Mouse (Mus musculus) megakaryocyte-erythroid progenitor cell, adult 5-6 weeks (primary cell): ENCODE results near the gene Ube2j1. TPM values are rescaled to one million over a fixed set of nuclear protein-coding genes. Genes with fewer than 3 reads are reported as not detected.

ENCODE experiments used
- ATAC-seq: replicated peaks from 2 replicates; pipeline ENCODE4 v1.8.0; 2016; ENCODE audit warnings: mild to moderate bottlenecking, inconsistent platforms; ENCODE audit not compliant: severe bottlenecking, poor library complexity, low FRiP score, low TSS enrichment
- total RNA-seq, 2 experiments: library from RNA; stranded (forward) in 1 of 2; stranded (reverse) in 1 of 2; fragments of 200-1000, 215-1000 nt in 1 of 2; fragments of >200 nt in 1 of 2; fragmentation: Nextera tagmentation in 1 of 2; gene quantifications; 2 replicates each; pipeline ENCODE4 v1.2.3; 2014 to 2017

The Ube2j1 gene
- total RNA-seq, 2 experiments from 2014 or later: 48.0 to 51.3 TPM

DNA sequence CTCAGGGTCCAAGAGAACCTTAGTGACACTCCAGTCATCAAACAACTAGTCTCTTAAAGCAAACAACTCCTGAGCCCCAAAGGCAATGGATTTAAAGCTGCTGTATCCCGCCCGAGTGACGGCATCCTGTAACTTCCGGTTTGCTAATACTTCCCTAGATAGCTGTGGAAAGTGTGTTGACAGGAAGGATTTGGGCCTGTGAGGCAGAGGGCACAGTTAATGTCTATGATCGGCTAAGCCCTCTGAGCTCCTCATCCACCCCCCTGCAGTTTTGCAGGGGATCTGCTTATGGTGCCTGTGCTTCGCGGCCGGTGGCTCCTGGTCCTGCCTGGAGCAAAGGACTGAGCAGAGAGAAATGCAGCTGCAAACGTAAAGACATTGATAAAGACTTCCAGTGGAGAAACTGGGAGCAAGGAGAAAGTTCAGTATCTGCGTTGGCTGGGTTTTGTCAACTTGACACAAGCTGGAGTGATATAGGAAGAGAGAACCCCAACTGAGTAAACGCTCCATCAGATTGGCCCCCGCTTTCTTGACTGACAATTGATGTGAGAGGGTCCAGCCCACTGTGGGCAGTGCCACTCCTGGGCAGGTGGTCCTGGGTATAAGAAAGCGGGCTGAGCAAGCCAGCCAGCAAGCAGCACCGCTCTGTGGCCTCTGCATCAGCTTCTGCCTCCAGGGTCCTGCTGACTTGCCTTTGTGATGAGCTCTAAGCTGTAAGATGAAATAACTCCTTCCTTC, 35.2 kb downstream of the Ube2j1 start:
- ATAC-seq: no peak

DNA sequence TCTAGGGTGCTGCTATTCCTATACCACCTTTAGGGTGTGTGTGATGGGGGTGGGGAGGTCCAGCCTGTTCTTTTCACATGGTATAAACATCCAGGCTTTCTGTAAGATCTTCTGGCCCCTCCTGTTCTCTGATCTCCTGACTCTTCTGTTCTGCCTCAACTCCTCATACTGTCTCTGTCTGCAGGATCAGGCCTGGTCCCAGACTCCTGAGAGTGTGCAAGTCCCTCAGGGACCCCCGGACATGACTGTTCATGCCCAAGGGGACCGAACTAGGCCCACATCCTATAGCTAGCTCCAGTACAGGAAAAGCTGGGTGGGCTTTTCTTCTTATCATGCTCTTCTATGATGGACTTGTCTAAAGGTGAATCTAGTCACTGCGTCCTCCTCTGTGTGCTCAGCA, 36.1 kb downstream of the Ube2j1 start:
- ATAC-seq: no peak

DNA sequence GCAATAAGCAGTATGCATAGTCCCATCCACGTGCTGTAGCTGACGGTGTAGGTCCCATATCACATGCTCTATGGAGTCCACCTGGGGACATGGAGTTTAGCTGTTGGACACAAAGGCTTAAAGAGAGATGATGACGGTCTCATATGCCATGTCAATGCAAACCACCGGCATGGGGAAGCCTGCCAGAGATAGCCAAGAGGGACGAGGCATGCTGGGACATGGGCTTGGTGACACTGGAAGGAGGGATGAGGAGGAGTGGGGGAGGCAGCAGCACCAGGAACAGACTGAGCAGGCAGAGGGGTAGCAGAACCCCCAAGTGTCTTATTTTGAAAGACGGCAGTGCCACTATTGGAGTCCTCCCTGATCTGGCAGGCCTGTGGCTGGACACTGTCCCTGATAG, 36.6 kb downstream of the Ube2j1 start:
- no peak for ATAC-seq

GRCm38 (mm10) chr4:33068894-33069293, 37.7 kb downstream of the Ube2j1 start:
- ATAC-seq: no peak

DNA sequence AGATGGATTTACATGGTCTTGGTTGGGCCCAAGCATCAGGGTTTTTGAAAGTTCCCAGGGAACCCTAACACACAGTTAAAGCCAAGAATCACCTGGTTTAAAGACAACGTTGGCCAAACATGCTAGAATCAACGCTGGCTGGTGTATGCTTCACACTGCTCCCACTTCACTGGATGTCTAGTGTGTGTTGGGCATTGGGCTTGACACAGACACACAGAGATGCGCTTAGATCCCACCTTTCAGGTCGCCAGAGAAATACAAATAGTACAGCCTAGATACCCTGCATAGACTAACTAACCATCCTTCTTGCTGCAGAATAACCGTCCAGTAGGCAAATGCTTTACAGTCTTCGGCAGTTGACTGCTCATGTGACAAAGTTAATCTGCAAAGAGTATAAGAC, 39.1 kb downstream of the Ube2j1 start:
- no peak for ATAC-seq

GRCm38 (mm10) chr4:33071337-33071736, 40.1 kb downstream of the Ube2j1 start:
- ATAC-seq: no peak

- ATAC-seq: peak; percentile 64
These were observed 41.4 kb downstream of the Ube2j1 start for GRCm38 (mm10) chr4:33072526-33073161.

DNA sequence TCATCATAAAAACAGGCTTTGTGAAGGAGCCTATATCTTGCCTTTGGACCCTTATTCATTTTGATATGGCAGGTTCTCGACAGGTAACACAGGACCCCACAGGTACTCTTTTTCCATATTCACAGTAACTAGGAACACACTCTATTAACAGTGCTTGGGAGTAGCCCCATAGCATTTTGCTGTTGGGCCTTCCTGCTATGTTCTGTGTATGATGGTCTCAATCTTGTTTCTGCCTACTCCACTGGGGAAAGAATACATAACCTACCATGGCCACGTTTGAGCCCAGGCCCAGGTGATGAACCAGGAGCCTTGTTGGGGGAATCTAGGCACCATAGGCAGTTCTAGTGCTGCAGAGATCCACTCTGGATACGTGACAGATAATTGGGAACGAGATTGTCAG, 43.2 kb downstream of the Ube2j1 start:
- ATAC-seq: no peak

- no peak for ATAC-seq
These were observed 43.6 kb downstream of the Ube2j1 start for GRCm38 (mm10) chr4:33074851-33075250.

GRCm38 (mm10) chr4:33075776-33076524, 44.7 kb downstream of the Ube2j1 start:
- no peak for ATAC-seq

DNA sequence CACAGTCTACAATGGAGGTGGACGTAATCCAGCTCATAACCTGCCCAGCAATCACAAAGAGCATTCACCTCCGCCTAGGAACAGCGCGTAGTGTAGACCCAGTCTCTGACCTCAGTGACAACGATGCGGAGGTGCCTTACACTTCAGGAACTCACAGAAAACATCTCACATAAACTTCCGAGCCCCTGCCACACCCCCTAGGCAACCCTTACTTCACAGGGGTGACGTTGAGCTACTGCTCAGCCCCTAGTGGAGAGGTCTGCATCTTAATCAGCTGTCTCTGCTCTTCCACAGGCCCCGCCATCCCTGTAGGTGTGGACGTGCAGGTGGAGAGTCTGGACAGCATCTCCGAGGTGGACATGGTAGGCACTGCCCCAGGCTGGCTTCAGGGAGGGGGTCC, 45.9 kb downstream of the Ube2j1 start:
- no peak for ATAC-seq

- ATAC-seq: no peak
These were observed 46.5 kb downstream of the Ube2j1 start for GRCm38 (mm10) chr4:33077724-33078123.

- no peak for ATAC-seq
These were observed 47.3 kb downstream of the Ube2j1 start for GRCm38 (mm10) chr4:33078492-33078891.

DNA sequence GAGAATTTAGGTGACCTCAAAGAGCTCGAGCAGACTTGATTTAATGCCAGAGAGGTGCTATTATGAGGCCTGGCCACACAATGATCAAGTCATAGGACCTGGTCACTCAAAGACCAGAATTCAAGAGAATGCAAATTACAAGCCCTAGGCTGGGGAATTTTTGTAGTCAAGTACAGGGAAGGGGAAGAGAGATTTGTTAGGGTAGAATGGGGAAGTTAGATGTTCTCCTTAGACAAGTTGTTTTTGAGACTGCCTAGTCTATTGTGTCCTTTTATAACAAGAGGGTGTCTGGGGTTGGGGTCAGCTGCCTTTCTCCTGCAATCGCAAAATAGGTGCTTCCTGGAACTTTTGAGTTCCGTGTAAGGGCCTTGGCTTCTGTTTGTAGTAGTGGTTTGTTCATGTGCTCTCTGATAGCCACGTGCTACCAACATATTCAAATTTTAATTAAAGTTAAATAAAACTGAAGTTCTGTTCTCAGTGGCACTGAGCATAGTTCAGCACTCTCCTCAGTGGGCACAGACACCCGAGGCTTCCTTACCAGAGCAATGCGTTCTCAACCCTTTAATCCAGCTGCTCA, 68.0 kb downstream of the Ube2j1 start:
- no peak for ATAC-seq

Other genes starting within 250 kb of the Ube2j1 start
- 11.3 and 17.3 TPM in 2 replicates for gene Lyrm2, start 231.2 kb upstream of the Ube2j1 start, total RNA-seq (2014; fragmentation: Nextera tagmentation)
- 39.0 and 66.1 TPM in 2 replicates for gene Lyrm2, start 231.2 kb upstream of the Ube2j1 start, total RNA-seq (2017)
- gene Ankrd6, start 80.6 kb upstream of the Ube2j1 start, total RNA-seq (2014; fragmentation: Nextera tagmentation): 4.2 and 9.0 TPM in 2 replicates
- 1.3 and 3.1 TPM in 2 replicates for gene Ankrd6, start 80.6 kb upstream of the Ube2j1 start, total RNA-seq (2017)
- not detected in 2 replicates for gene Rragd, start 48.4 kb upstream of the Ube2j1 start, total RNA-seq (2014; fragmentation: Nextera tagmentation)
- 0.14 TPM in 1 of 2 replicates, not detected in the other for gene Rragd, start 48.4 kb upstream of the Ube2j1 start, total RNA-seq (2017)
- gene Gabrr2, start 31.6 kb downstream of the Ube2j1 start, total RNA-seq (2014; fragmentation: Nextera tagmentation): 4.0 TPM in 1 of 2 replicates, not detected in the other
- not detected in 2 replicates for gene Gabrr2, start 31.6 kb downstream of the Ube2j1 start, total RNA-seq (2017)
- not detected in 2 replicates for gene Gabrr1, start 101.1 kb downstream of the Ube2j1 start, total RNA-seq (2014; fragmentation: Nextera tagmentation)
- not detected in 2 replicates for gene Gabrr1, start 101.1 kb downstream of the Ube2j1 start, total RNA-seq (2017)
- 1.2 and 4.1 TPM in 2 replicates for gene Pm20d2, start 158.3 kb downstream of the Ube2j1 start, total RNA-seq (2014; fragmentation: Nextera tagmentation)
- 0.42 and 1.5 TPM in 2 replicates for gene Pm20d2, start 158.3 kb downstream of the Ube2j1 start, total RNA-seq (2017)
- not detected in 2 replicates for gene Srsf12, start 177.6 kb downstream of the Ube2j1 start, total RNA-seq (2014; fragmentation: Nextera tagmentation)
- gene Srsf12, start 177.6 kb downstream of the Ube2j1 start, total RNA-seq (2017): 0.08 TPM in 1 of 2 replicates, not detected in the other